Mouse (Mus musculus): ENCODE measurements at regions not wholly inside any gene's neighbourhood (a gene's known extent, or its start where the extent isn't known, plus 50 kb on each side); places are given as distances from the start of the nearest gene placed in this dataset.

DNA sequence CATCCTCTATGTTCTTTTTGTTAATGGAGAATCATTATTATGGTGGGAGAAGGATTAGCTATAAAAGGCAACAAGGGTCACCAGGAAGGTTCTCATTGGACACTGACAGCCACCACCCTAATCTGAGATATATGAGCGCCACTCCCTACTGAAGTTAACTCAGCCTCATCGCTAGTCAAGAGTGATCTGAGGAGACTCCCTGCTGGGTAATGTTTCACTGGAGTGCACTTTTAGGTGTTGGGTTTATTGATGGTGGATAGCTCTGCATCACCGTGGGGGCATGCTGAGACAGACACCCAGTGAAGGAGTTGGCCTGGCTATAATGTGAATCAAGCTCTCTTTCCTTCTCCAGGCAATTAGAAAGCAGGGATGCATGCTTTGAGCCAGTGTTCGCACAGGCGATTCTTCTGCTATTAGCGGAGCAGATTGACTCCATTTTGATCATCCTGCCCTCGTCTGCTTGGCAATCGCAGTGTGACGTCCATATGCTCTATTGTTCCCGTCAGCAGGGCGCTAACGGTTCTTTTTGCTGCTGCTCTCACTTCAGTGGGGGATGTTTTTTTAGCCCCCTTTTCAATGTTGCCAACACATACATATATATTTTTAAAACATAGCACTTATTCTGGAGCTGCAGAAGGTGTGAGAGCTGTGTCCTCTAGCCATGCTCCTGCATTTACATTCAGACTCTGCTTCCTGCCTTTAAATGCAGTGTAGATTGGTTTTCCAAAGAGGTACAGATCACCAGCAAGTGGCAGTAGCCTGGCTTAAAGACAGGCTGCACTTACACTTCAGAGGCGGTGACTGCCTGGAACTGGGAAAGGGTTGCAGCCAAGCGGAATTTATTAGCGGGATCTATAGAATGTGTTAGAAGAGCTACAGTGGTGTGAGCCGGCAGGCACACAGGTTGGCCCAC lies 263.9 kb upstream of the Dph6 start:
- 0 out of 2 replicates have a peak overlapping the region, but pooled peaks have one; percentile 2 for H3K4me2 ChIP-seq (ENCODE audit: low read length)
- no peak overlapping the region for H3K4me3 ChIP-seq (replicated peaks; ENCODE audit: low read length)
- H3K4me1 ChIP-seq (replicated peaks; ENCODE audit: control insufficient read depth, insufficient read depth, low read length), result peaks cover 6% of the 10 kb centered on the region
- H3K27ac ChIP-seq (ENCODE audit: low read length), result peak overlapping the region; percentile 58
- H3K36me3 ChIP-seq (ENCODE audit: control insufficient read depth, insufficient read depth), result no peaks in the 10 kb centered on the region
- ATAC-seq, result peak; percentile 89
- no peaks in the 10 kb centered on the region for H3K27me3 ChIP-seq (replicated peaks; ENCODE audit: control insufficient read depth, insufficient read depth, low read length)
- no peaks in the 10 kb centered on the region for H3K9me3 ChIP-seq (ENCODE audit: control insufficient read depth, low read length)
- WGBS, result 43% methylated on average over 16 of the region's 16 CpGs
- H3K9ac ChIP-seq (replicated peaks; ENCODE audit: low read depth, low read length), result no peak overlapping the region

DNA sequence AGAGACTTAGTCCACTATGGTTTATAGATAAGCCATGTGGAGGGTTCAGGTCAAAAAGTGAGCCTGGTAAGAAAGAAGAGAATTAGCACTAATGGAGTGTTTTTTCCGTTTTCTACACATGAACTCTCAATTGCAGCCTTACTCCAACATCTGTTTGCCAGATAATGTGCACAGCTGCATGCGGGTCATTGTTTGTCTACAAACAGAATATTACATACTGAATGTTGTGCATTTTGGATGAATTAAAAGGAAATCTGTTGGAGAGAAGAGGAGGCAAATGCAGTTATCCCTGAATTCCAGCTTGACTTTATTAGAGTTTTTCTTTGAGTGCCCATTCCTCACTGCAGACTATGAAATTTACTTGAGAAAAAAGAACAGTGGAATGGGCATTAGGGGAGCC lies 269.1 kb upstream of the Dph6 start:
- ATAC-seq, result no peak
- Histone ChIP-seq H3K4me3 (replicated peaks; ENCODE audit: low read length) (no peak overlapping the region), H3K4me2 (ENCODE audit: low read length) (no peak overlapping the region), H3K9ac (replicated peaks; ENCODE audit: low read depth, low read length) (no peak overlapping the region), H3K9me3 (ENCODE audit: control insufficient read depth, low read length) (no peaks in the 10 kb centered on the region), H3K27ac (ENCODE audit: low read length) (no peak overlapping the region), H3K4me1 (replicated peaks; ENCODE audit: control insufficient read depth, insufficient read depth, low read length) (peaks cover 4% of the 10 kb centered on the region), H3K36me3 (ENCODE audit: control insufficient read depth, insufficient read depth) (no peaks in the 10 kb centered on the region), H3K27me3 (replicated peaks; ENCODE audit: control insufficient read depth, insufficient read depth, low read length) (no peaks in the 10 kb centered on the region)
- 79% methylated on average over 2 of the region's 2 CpGs for WGBS

DNA sequence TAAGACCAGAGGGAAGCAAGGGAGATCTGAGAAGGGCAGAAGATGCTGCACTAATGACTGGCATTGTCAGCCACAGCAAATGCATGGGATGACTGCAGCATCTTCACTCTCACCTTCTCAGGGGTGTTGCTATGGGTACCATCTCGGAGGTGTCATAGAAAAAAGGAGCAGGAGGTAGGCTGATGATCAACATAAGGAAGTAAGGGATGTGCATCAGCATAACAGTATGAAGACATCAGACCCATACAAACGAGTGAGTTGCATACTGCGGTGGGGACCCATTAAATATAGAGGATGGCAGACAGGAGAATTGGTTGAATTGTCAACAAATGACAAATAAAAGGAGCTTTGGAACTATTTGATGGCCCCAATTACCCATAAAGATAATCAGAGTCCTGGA lies 280.7 kb upstream of the Dph6 start:
- Histone ChIP-seq H3K9ac (replicated peaks; ENCODE audit: low read depth, low read length) (no peak overlapping the region), H3K4me2 (ENCODE audit: low read length) (no peak overlapping the region), H3K36me3 (ENCODE audit: control insufficient read depth, insufficient read depth) (no peaks in the 10 kb centered on the region), H3K4me3 (replicated peaks; ENCODE audit: low read length) (no peak overlapping the region), H3K27me3 (replicated peaks; ENCODE audit: control insufficient read depth, insufficient read depth, low read length) (no peaks in the 10 kb centered on the region), H3K27ac (ENCODE audit: low read length) (no peak overlapping the region), H3K9me3 (ENCODE audit: control insufficient read depth, low read length) (no peaks in the 10 kb centered on the region), H3K4me1 (replicated peaks; ENCODE audit: control insufficient read depth, insufficient read depth, low read length) (peaks cover 2% of the 10 kb centered on the region)
- 75% methylated on average over 3 of the region's 3 CpGs for WGBS
- no peak for ATAC-seq

DNA sequence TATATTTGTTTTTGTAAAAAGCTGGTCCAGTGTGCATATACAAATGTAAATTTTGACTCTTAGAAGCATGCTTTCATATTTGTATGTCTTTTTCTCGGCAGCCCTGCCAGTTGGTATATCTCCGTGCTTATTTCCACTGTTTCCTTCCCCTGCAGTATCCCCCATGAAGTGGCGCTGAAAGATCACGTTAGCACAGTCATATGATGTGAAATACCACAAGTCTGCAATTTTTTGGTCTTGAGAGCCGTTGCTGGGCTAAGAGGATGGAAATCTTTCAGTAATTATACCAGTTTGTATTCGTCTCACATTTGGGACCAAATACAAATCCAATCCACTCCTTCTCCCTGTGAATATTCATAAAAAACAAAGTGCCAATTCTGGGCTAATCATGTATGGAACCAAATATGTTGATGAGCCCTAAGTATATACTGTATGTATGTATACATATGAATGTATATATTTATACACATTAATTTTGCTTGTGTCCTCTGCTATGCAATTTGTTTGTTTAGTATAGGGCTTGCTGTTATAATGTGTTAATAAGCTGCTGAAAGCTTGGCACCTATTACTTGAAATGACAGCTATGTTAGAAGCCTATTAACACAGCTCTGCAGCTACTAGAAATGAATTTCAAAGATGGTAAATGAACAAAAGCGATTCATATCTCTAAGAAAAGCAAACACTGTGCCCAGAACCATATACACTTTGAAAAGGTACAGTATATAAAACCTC lies 283.8 kb upstream of the Dph6 start:
- ATAC-seq, result peak; percentile 92
- peak overlapping the region; percentile 42; the same call in 1 of the 2 replicates for H3K27ac ChIP-seq (ENCODE audit: low read length)
- no peak overlapping the region for H3K9ac ChIP-seq (replicated peaks; ENCODE audit: low read depth, low read length)
- H3K4me2 ChIP-seq (ENCODE audit: low read length), result no peak overlapping the region
- no peaks in the 10 kb centered on the region for H3K36me3 ChIP-seq (ENCODE audit: control insufficient read depth, insufficient read depth)
- peaks cover 2% of the 10 kb centered on the region for H3K4me1 ChIP-seq (replicated peaks; ENCODE audit: control insufficient read depth, insufficient read depth, low read length)
- no peak overlapping the region for H3K4me3 ChIP-seq (replicated peaks; ENCODE audit: low read length)
- 31% methylated on average over 7 of the region's 7 CpGs for WGBS
- no peaks in the 10 kb centered on the region for H3K27me3 ChIP-seq (replicated peaks; ENCODE audit: control insufficient read depth, insufficient read depth, low read length)
- no peaks in the 10 kb centered on the region for H3K9me3 ChIP-seq (ENCODE audit: control insufficient read depth, low read length)

DNA sequence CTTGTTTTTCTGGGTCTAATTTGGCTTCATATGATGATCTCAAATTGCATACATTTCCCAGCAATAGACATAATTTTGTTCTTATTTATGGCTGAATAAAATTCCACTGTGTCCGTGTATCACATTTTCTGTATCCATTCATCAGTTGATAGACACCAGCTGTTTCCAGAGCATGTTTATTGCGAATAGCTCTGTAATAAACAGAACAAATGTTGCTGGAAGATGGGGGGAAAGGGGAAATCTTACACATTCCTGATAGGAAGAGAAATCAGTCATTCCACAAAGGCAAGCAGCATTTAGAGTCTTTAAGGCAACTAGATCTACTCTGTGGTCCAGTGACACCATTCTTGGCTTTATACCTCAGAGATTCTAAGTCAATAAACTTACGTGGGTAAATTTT lies 311.3 kb upstream of the Dph6 start:
- no peak overlapping the region for H3K4me2 ChIP-seq (ENCODE audit: low read length)
- H3K27ac ChIP-seq (ENCODE audit: low read length), result no peak overlapping the region
- 85% methylated on average over 3 of the region's 3 CpGs for WGBS
- ATAC-seq, result no peak
- H3K4me3 ChIP-seq (replicated peaks; ENCODE audit: low read length), result no peak overlapping the region
- H3K36me3 ChIP-seq (ENCODE audit: control insufficient read depth, insufficient read depth), result no peaks in the 10 kb centered on the region
- H3K9ac ChIP-seq (replicated peaks; ENCODE audit: low read depth, low read length), result no peak overlapping the region
- H3K27me3 ChIP-seq (replicated peaks; ENCODE audit: control insufficient read depth, insufficient read depth, low read length), result no peaks in the 10 kb centered on the region
- H3K4me1 ChIP-seq (replicated peaks; ENCODE audit: control insufficient read depth, insufficient read depth, low read length), result no peaks in the 10 kb centered on the region
- no peaks in the 10 kb centered on the region for H3K9me3 ChIP-seq (ENCODE audit: control insufficient read depth, low read length)

DNA sequence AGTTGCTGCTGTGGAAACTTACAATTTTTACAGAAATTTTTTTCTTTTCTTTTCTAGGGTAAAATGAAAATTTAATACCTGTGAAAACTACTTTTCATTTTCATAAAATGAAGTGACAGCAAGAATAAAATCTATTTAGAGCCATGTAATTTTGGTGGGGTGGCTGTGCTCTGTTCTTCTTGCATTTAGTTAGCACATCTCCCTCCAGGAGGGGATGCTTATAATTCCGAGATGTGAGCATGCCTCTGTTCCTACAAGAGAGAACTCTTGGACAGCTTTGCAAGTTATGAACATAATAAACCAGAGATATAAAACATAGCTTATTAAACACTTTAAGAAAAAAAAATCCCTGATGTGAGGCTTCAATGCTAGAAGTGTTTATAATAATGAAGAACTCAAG lies 313.9 kb upstream of the Dph6 start:
- Histone ChIP-seq H3K9me3 (ENCODE audit: control insufficient read depth, low read length) (no peaks in the 10 kb centered on the region), H3K36me3 (ENCODE audit: control insufficient read depth, insufficient read depth) (no peaks in the 10 kb centered on the region), H3K27ac (ENCODE audit: low read length) (no peak overlapping the region), H3K4me3 (replicated peaks; ENCODE audit: low read length) (no peak overlapping the region), H3K4me1 (replicated peaks; ENCODE audit: control insufficient read depth, insufficient read depth, low read length) (no peaks in the 10 kb centered on the region), H3K9ac (replicated peaks; ENCODE audit: low read depth, low read length) (no peak overlapping the region), H3K27me3 (replicated peaks; ENCODE audit: control insufficient read depth, insufficient read depth, low read length) (no peaks in the 10 kb centered on the region), H3K4me2 (ENCODE audit: low read length) (no peak overlapping the region)
- WGBS, result 39% methylated on average over 1 of the region's 1 CpGs
- no peak for ATAC-seq

DNA sequence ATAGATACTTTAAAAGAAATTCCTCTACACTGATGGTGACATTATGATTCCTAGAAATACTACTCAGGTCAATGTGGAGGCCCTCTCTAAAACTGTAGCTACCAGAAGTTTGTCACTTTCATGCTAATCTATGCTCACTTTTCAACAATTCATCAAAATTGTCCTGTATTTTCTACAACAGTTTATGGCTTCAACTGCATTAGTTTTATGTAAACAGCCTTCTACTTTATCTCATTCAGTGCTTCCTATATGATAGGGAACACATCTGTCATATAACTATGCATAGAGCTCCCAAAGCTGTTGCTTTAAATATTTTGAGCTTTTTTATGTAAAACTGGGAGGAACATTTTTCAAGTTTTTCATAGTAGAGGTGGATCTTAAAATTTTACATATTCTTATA lies 338.7 kb upstream of the Dph6 start:
- Histone ChIP-seq H3K4me2 (ENCODE audit: low read length) (no peak overlapping the region), H3K27me3 (replicated peaks; ENCODE audit: control insufficient read depth, insufficient read depth, low read length) (no peaks in the 10 kb centered on the region), H3K4me3 (replicated peaks; ENCODE audit: low read length) (no peak overlapping the region), H3K36me3 (ENCODE audit: control insufficient read depth, insufficient read depth) (no peaks in the 10 kb centered on the region), H3K4me1 (replicated peaks; ENCODE audit: control insufficient read depth, insufficient read depth, low read length) (no peaks in the 10 kb centered on the region), H3K9ac (replicated peaks; ENCODE audit: low read depth, low read length) (no peak overlapping the region), H3K9me3 (ENCODE audit: control insufficient read depth, low read length) (no peaks in the 10 kb centered on the region), H3K27ac (ENCODE audit: low read length) (no peak overlapping the region)
- ATAC-seq, result no peak

DNA sequence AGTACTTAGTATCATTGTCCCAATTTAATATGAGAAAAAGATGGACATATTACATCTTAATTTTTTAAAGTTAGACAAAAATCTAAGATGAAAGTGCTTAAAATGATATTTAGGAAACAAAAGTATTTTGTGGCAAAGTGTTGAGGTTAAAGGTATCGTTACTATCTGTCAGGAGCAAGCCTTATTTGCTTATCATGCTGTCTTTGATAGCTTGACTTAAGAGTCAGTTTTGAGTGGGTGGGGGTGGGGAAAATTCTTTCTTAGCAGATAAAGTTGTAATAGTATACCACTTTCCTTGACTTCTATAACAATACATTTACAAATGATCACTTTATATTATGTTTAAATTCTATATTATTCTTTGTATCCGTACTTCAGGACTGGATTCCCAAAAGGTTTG lies 339.1 kb upstream of the Dph6 start:
- no peak for ATAC-seq
- Histone ChIP-seq H3K27ac (ENCODE audit: low read length) (no peak overlapping the region), H3K4me2 (ENCODE audit: low read length) (no peak overlapping the region), H3K4me3 (replicated peaks; ENCODE audit: low read length) (no peak overlapping the region), H3K36me3 (ENCODE audit: control insufficient read depth, insufficient read depth) (no peaks in the 10 kb centered on the region), H3K27me3 (replicated peaks; ENCODE audit: control insufficient read depth, insufficient read depth, low read length) (no peaks in the 10 kb centered on the region), H3K9me3 (ENCODE audit: control insufficient read depth, low read length) (no peaks in the 10 kb centered on the region), H3K9ac (replicated peaks; ENCODE audit: low read depth, low read length) (no peak overlapping the region), H3K4me1 (replicated peaks; ENCODE audit: control insufficient read depth, insufficient read depth, low read length) (no peaks in the 10 kb centered on the region)
- 94% methylated on average over 2 of the region's 2 CpGs for WGBS

DNA sequence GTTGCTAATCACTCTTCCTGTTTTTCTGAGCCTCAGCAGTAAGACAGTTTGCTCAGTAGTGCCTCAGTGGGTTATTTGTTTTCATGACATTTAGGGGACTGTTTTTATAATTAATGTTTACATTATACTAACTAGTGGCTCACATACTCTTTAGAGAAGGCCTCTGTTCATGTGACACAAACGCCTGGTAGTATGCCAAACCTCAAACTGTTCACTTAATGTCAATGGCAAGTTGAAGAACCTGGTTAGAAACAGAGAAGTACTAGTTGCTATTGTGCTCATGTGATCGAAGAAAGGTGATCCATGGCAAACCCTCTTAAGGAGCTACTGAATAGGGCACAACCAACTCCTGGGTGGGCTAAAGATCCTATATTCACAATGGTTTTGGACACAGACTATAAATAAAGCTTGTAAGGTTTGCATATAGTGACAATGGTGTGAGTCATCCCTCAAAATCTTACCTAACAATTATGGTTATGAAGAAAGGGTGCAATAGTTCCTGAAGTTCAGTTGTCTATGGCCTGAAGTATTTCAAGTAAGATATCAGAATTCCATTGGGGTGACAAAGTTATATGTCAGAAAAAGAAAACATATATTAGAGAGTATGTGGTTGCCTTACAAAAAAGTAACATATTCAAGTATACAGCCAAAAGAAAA lies 340.1 kb upstream of the Dph6 start:
- no peaks in the 10 kb centered on the region for H3K4me1 ChIP-seq (replicated peaks; ENCODE audit: control insufficient read depth, insufficient read depth, low read length)

More for the DNA sequence above, 340.1 kb upstream of the Dph6 start:
- Histone ChIP-seq H3K9ac (replicated peaks; ENCODE audit: low read depth, low read length) (no peak overlapping the region), H3K9me3 (ENCODE audit: control insufficient read depth, low read length) (no peaks in the 10 kb centered on the region), H3K4me2 (ENCODE audit: low read length) (no peak overlapping the region), H3K4me3 (replicated peaks; ENCODE audit: low read length) (no peak overlapping the region), H3K36me3 (ENCODE audit: control insufficient read depth, insufficient read depth) (no peaks in the 10 kb centered on the region), H3K27ac (ENCODE audit: low read length) (no peak overlapping the region), H3K27me3 (replicated peaks; ENCODE audit: control insufficient read depth, insufficient read depth, low read length) (no peaks in the 10 kb centered on the region)
- WGBS, result 81% methylated on average over 2 of the region's 2 CpGs
- ATAC-seq, result no peak
